Mouse (Mus musculus): ENCODE results near the gene Nfkb1.

Nfkb1 gene

GRCm38 (mm10) chr3:135699523-135700264 is 8.3 kb upstream of the Nfkb1 start:
- no peak for DNase-seq (ENCODE audit: extremely low spot score)

- DNase-seq (ENCODE audit: extremely low spot score): no peak
These were observed 7.2 kb upstream of the Nfkb1 start for GRCm38 (mm10) chr3:135698466-135698975.

DNA sequence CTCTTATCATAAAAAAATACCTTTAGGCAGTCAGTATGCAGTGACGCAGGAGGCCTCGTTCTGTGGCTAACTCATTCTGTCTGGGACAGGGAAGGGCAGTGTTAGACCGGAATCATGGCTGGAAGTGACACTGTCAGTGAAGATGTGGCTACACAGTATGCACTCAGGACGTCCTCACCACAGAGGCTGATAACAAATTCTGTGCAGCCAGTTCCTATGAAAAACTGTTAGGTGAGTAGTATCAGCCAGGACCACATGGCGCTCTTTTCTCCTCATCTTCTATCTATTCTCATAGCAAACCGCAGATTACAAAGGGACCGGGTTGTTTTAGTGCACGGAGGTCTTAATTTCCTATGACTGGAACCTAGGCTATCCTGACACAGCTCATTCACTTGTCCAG is 4.9 kb upstream of the Nfkb1 start:
- DNase-seq (ENCODE audit: extremely low spot score): no peak

- DNase-seq (ENCODE audit: extremely low spot score): no peak
These were observed 1.7 kb upstream of the Nfkb1 start for GRCm38 (mm10) chr3:135692999-135693398.

DNA sequence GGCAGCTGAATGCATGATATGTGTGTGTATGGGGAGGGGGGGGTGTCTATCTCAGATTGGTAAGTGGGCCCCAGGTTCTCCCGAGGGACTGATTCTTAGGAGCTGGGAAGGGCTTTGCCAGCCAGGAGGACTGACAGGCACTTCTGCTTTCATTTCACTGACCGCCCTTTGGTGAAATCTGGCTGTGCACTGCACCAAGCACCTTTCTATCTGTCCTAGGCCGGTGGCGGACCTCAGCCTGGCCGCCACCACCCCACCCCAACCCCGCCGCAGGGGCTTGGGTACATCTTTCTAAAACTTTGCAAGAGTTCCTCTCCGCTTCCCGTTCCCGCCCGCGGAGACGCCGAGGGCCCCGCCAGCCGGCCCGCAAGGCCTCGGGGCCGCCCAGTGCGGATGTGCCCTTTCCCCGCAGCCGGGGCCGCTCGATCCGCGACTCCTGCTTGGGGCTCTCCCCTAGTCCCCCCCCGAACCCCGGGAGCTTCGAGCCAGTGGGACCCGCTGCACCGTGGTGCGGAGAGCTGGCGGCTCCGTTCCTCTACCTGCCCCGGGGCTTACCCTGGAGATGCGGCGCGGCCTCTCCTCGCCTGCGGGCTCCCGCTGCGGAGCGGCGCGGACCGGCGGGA is 668 bp downstream of the Nfkb1 start:
- peak; percentile 72 for DNase-seq (ENCODE audit: extremely low spot score)

GRCm38 (mm10) chr3:135689773-135690567 is 1.4 kb downstream of the Nfkb1 start:
- no peak for DNase-seq (ENCODE audit: extremely low spot score)

DNA sequence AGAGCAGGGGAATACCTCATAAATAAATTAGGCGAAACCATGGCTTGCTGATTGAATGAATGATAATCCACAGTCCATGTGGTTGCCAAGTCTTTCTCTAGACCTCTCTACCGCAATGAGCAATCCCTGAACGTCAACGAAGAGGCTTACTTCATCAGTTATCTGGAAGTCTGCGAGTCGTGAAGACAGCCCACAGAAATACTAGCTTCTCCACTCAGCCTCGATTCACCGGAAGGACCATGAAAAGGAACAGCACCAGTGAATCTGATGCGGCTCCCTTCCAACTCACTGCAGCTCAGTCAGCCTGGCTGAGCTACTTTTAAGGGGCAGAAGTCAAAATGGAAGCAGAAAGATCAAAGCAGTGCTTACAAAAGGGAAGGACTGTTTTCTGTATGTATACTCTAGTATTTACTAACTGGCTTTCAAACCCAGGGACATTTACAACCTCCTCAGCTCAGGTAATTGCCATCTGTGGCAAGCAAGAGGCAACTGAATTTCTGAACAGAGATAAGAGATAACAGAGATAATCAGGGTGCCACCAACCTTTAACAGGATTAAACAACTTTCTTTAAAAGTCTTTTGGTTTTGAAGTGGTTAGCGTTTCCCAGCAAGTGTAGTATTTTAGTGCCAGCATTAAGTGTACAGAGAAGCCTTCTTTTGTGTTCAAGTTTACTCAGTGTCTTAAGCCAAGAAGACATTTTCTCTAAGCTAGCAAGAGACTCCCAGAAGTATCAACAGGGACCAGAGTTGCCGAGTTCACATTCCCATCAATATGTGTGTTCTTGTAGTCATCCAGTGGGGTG is 2.2 kb downstream of the Nfkb1 start:
- no peak for DNase-seq (ENCODE audit: extremely low spot score)

- no peak for DNase-seq (ENCODE audit: extremely low spot score)
These were observed 3.4 kb downstream of the Nfkb1 start for GRCm38 (mm10) chr3:135687965-135688364.

GRCm38 (mm10) chr3:135686419-135686818 is 4.9 kb downstream of the Nfkb1 start:
- DNase-seq (ENCODE audit: extremely low spot score): no peak

GRCm38 (mm10) chr3:135683275-135683674 is 8.1 kb downstream of the Nfkb1 start:
- DNase-seq (ENCODE audit: extremely low spot score): no peak

DNA sequence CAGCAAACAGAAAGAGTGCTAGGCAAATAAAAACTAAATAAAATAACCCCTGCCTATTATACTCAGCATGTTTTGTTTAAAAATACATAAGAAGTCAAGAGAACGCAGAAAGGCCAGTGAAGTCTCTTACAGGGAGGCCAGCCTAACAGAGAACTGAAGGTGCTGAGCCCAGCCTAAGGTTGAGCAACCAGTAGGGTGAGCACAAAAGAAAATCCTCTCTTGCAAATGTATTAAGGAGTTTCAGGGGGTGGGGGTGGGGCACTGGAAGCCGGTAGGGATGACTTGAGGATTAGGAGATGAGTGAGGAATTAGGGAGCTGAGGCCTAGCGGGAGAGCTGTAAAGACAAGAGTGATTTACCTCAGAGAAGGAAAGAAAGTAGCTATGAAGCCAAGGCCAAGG is 9.1 kb downstream of the Nfkb1 start:
- no peak for DNase-seq (ENCODE audit: extremely low spot score)

GRCm38 (mm10) chr3:135681272-135681783 is 10.0 kb downstream of the Nfkb1 start:
- DNase-seq (ENCODE audit: extremely low spot score): no peak

DNA sequence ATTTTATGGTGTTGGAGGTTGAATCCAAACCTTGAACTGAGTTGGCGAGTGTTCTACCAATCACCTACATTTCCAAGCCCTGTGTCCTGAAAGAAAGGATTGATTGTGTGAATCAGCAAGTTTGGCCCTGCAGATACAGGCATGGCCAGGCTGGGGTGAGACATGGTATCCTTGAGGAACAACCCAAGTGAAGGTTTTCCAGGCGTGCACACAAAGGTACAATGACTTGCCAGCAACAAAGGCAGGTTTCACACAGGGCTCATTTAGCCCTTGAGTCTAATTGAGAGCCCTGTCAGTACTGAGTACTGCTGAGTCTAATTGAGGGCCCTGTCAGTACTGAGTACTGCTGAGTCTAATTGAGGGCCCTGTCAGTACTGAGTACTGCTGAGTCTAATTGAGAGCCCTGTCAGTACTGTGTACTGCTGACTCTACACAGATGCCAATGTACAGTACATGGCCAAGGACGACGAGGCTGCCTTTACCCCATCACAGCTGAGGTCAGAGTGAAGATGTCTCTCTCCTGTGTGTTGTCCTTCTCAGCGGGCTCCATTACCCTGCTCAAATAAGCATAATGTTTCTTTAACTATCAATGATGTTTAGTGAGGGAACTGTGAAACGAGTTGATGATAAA is 11.0 kb downstream of the Nfkb1 start:
- DNase-seq (ENCODE audit: extremely low spot score): no peak

- DNase-seq (ENCODE audit: extremely low spot score): no peak
These were observed 14.3 kb downstream of the Nfkb1 start for GRCm38 (mm10) chr3:135677064-135677463.

DNA sequence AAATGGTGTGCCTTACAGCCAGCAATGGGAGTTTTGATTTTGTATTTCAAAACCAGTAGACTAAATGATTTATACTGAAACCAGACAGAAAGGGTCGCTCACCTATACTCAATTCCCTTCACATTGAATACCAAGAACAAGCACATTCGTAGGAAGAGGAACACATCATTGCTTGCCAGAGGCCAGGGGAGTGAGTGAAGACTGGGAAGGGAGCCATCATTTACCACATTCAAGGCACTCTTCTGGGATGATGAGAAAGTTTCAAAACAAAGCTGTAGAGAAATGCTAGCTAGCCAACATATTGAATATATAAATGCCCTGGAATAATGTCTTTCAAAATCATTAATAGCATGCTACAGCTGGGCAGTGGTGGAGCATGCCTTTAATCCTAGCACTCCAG is 15.0 kb downstream of the Nfkb1 start:
- no peak for DNase-seq (ENCODE audit: extremely low spot score)

GRCm38 (mm10) chr3:135675480-135675879 is 15.9 kb downstream of the Nfkb1 start:
- DNase-seq (ENCODE audit: extremely low spot score): no peak

DNA sequence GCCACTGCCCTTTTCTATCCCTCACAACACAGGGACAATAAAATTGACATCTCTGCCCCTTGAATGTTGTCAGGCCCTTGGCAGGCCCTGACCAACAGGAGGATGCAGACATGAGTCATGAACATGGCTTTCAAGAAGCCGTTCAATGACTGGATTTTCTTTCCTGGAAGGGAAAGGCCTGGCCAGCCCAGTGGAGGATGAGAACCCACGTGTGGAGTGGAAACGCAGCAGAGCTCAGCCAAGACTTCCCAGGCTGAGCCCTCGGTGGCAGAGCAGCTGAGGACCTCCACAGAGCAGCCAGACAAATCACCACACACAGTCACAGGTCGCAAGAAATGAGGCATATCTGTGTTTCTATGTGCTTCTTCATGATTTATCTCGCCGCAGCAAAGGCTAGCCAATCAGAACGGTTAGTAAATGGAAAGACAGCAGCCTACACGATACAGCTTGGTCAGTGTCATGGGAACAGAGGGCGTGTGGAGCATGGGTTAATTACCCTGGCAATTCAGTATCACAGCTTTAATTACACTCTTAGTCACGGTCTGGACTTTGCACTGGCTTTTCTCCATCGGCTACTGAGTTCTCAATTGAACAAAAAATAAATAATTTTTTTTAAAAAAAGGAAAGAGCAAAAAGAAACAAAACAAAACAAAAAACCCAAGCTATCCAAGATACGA is 16.5 kb downstream of the Nfkb1 start:
- DNase-seq (ENCODE audit: extremely low spot score): no peak

- no peak for DNase-seq (ENCODE audit: extremely low spot score)
These were observed 17.7 kb downstream of the Nfkb1 start for GRCm38 (mm10) chr3:135673695-135674094.

GRCm38 (mm10) chr3:135673041-135673440 is 18.3 kb downstream of the Nfkb1 start:
- DNase-seq (ENCODE audit: extremely low spot score): no peak

GRCm38 (mm10) chr3:135672135-135672534 is 19.2 kb downstream of the Nfkb1 start:
- DNase-seq (ENCODE audit: extremely low spot score): no peak

Measured in embryo, embryonic 9.5 days (tissue).